Mouse (Mus musculus) hindbrain, postnatal 0 days (tissue): ENCODE results near the gene Padi1. TPM values are rescaled to one million over a fixed set of nuclear protein-coding genes. Genes with fewer than 3 reads are reported as not detected.
A peak's percentile ranks its signal among the peaks of the same experiment; 100 is the strongest.

Experiments used
- ATAC-seq: fragments of 200-750 bp; cut with Nextera tagmentation; 2 replicates; pipeline ENCODE4 v1.8.0; 2017; ENCODE audit warnings: mild to moderate bottlenecking, moderate TSS enrichment, moderate library complexity
- DNase-seq: peaks from one replicate; pipeline ENCODE4 v3.0.0-alpha.2; 2015; ENCODE audit warnings: low spot score
- H3K27ac ChIP-seq: fragments of 300-500 bp; sonication (generic); 2 replicates; pipeline ENCODE4 v1.5.1; 2014; ENCODE audit warnings: mild to moderate bottlenecking
- H3K27me3 ChIP-seq: fragments of 300-500 bp; sonication (generic); 2 replicates; pipeline ENCODE4 v1.6.1; 2014; ENCODE audit warnings: low read length, mixed read lengths; ENCODE audit not compliant: insufficient read depth
- H3K36me3 ChIP-seq: fragments of 300-500 bp; sonication (generic); 2 replicates; pipeline ENCODE4 v1.6.1; 2014; ENCODE audit warnings: low read length, mixed read lengths; ENCODE audit not compliant: insufficient read depth
- H3K4me1 ChIP-seq: fragments of 300-500 bp; sonication (generic); 2 replicates; pipeline ENCODE4 v1.6.1; 2014; ENCODE audit warnings: antibody characterized with exemption, low read length, mixed read lengths; ENCODE audit not compliant: insufficient read depth
- H3K4me2 ChIP-seq: fragments of 300-500 bp; sonication (generic); 2 replicates; pipeline ENCODE4 v1.6.1; 2014; ENCODE audit warnings: low read depth, mild to moderate bottlenecking, low read length, moderate library complexity, mixed read lengths
- H3K4me3 ChIP-seq: fragments of 300-500 bp; sonication (generic); 2 replicates; pipeline ENCODE4 v1.5.1; 2014; ENCODE audit warnings: low read length
- H3K9ac ChIP-seq: fragments of 300-500 bp; sonication (generic); replicated peaks from 2 replicates; pipeline ENCODE4 v1.6.1; 2014; ENCODE audit warnings: mild to moderate bottlenecking, low read length, moderate library complexity, mixed read lengths
- H3K9me3 ChIP-seq: fragments of 300-500 bp; sonication (generic); 2 replicates; pipeline ENCODE4 v1.6.1; 2016; ENCODE audit warnings: low read length, mixed read lengths
- CTCF ChIP-seq: IDR thresholded peaks from 2 replicates; pipeline ENCODE4 v1.5.1; 2016; ENCODE audit warnings: antibody characterized with exemption, control low read depth, low read depth
- WGBS: fragments of 180-500 bp; shearing (Covaris S2); extraction: QIAGEN DNeasy Blood & Tissue Kit; methylation state at CpG from one replicate; pipeline ENCODE4 v1.1.7; 2014; 5-methylcytosine and 5-hydroxymethylcytosine counted together
- polyA plus RNA-seq: library from polyadenylated mRNA; unstranded; fragments of >200 nt; fragmentation: Nextera tagmentation; extraction: Ambion mirVana; gene quantifications from 2 replicates; pipeline ENCODE4 v1.2.1, GENCODE M21; 2015
- total RNA-seq: library from RNA; depleted of rRNA; stranded (reverse); fragments of >200 nt; gene quantifications from 2 replicates; pipeline ENCODE4 v1.2.3, GENCODE M21; 2014

Padi1 gene
- total and polyA plus RNA-seq, 2 experiments from 2014 or later: not detected

DNA sequence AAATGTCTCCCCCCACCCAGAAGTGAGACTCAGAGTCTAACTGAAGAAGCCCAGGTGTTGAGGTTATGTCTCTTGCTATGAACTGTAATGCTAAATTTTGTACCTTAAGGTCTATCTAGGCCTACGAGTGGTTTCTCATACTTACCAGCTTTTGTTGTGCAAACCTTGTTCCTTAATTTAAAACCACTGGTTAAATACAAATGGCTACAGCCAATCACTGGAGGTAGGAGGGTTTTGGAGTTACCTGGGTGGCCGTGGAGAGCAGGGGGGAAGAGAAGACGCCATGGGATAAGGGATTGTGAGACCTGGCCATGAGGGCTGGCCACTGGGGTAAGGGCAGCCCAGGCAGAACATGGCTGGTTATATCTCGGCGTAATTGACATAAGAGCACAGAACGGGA is 57.3 kb downstream of the Padi1 start:
- 81% methylated on average over 6 of the region's 6 CpGs for WGBS
- Histone ChIP-seq H3K36me3 (no peaks in the 10 kb centered on the region), H3K4me1 (no peaks in the 10 kb centered on the region), H3K27me3 (no peaks in the 10 kb centered on the region), H3K27ac (no peak overlapping the region), H3K4me2 (no peak overlapping the region), H3K9ac (no peak overlapping the region), H3K9me3 (no peaks in the 10 kb centered on the region), H3K4me3 (no peak overlapping the region)
- no peak for TF ChIP-seq CTCF
- ATAC-seq: no peak
- DNase-seq: no peak

DNA sequence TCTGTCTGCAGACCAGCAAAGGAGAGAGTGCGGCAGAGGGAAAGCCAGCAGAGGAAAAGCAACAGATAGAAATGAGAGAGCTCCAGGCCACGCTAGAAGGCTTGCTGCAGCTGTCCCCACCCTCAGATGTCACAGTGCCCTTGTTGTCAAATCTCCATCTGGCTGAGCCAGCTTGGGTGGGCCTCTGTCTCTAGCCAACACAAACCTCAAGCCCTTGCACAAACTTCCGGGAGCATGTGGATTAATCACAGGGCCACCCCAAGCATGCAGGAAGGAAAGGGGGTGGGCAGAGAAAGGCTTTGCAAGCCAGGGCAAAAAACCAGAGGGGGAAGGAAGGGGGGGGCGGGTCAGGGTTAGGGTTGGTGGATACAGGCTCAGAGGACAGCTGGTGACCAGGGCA is 58.2 kb downstream of the Padi1 start:
- 75% methylated on average over 4 of the region's 4 CpGs for WGBS
- Histone ChIP-seq H3K4me2 (no peak overlapping the region), H3K4me3 (no peak overlapping the region), H3K9me3 (no peaks in the 10 kb centered on the region), H3K36me3 (no peaks in the 10 kb centered on the region), H3K9ac (no peak overlapping the region), H3K27ac (no peak overlapping the region), H3K4me1 (no peaks in the 10 kb centered on the region), H3K27me3 (no peaks in the 10 kb centered on the region)
- no peak for ATAC-seq
- no peak for DNase-seq
- no peak for TF ChIP-seq CTCF

DNA sequence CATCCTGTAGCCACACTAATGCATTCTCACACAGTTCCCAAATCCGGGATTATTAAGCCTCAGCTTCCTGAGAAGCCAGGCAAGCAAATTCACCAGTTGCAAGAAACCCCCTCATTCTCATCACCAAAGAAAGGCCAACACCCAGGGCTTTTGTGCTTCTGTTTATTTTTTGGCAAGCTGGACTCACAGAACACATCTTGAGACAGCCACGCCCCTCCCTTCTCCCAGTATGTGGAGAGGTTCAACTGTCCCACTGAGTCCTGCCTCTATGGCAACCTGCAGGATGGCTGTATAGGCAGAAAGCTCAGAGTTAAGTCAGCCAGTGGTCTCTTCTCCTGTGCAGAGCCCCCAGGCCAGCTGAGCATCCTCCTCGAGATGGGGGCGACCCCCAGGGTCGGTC is 60.4 kb downstream of the Padi1 start:
- Histone ChIP-seq H3K4me3 (no peak overlapping the region), H3K27me3 (no peaks in the 10 kb centered on the region), H3K36me3 (no peaks in the 10 kb centered on the region), H3K4me1 (no peaks in the 10 kb centered on the region), H3K9ac (no peak overlapping the region), H3K27ac (no peak overlapping the region), H3K9me3 (no peaks in the 10 kb centered on the region), H3K4me2 (no peak overlapping the region)
- 75% methylated on average over 5 of the region's 5 CpGs for WGBS
- TF ChIP-seq CTCF: no peak
- no peak for ATAC-seq
- DNase-seq: no peak

DNA sequence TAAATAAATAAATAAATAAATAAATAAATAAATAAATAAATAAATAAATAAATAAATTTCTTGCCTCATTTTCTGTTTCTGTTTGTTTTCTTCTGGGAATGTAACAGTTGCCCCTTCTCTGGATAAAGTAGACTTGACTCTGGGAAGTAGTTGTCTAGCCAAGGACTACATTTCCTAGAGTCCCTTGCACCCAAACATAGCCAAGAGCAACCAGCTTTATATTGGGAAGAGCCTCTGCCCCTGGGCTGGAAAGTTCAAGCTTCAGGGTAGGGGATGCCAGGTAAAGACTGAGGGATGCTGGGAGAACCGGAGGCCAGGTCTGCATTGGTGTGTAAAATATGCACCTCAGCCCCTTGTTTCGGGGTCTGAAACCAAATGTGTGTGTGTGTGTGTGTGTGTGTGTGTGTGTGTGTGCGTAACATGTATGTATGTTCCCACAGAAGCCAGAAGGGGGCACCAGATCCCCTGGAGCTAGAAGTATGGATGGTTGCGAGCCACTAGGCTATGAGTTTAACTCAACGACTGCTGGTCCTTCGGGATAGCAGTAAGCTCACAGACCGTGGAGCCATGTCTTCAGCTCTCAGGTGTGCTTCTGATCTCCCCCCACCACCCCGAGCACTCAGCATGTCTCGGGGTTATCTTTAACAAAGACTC is 61.2 kb downstream of the Padi1 start:
- no peak for DNase-seq
- Histone ChIP-seq H3K27ac (no peak overlapping the region), H3K9me3 (no peaks in the 10 kb centered on the region), H3K27me3 (no peaks in the 10 kb centered on the region), H3K9ac (no peak overlapping the region), H3K4me2 (no peak overlapping the region), H3K4me1 (no peaks in the 10 kb centered on the region), H3K36me3 (no peaks in the 10 kb centered on the region), H3K4me3 (no peak overlapping the region)
- no peak for ATAC-seq
- TF ChIP-seq CTCF: 0 out of 2 replicates have a peak, but pooled peaks have one; percentile 1
- 91% methylated on average over 9 of the region's 9 CpGs for WGBS

DNA sequence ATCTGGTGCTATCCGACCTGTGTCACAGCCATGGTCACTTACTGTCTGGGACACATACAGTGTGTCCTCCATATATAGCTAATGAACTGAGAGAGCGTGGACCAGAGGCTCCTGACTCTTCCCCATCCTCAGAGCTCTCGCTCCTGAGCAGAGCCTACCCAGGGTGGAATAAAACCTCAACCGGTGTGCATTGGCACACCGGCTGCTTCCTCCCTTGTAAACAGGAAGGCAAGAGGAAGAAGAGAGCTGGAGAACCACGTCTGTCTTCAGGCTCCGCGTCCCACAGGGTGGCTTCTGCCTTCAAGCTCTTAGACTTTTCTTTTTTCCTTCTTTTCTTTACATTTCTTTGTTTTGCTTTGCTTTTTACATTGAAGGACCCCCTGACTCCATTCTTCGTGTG is 62.8 kb downstream of the Padi1 start:
- no peaks in the 10 kb centered on the region for H3K4me1 ChIP-seq

DNA sequence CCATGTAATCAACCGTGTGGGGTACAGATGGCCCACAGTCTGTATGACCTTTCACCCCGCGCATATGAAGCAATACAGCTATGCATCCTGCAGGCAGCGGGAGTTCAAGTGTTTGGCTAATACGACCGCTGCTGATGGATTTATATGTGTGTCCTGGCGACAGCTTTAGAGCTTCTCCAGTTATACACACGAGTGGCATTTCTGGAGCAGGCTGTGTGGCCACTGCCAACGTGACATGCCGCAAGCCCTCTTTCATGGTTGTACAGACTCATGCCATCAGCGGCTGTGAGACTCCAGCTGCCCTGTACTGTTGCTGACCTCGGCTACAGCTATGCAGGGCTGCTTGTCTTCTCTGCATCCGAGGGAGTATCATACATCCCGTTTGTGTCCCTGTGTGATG is 65.1 kb downstream of the Padi1 start:
- H3K4me2 ChIP-seq: no peak overlapping the region
- H3K9me3 ChIP-seq: no peaks in the 10 kb centered on the region
- no peaks in the 10 kb centered on the region for H3K4me1 ChIP-seq
- no peaks in the 10 kb centered on the region for H3K36me3 ChIP-seq
- H3K4me3 ChIP-seq: no peak overlapping the region
- ATAC-seq (no peak), DNase-seq (peak; percentile 6)
- H3K27ac ChIP-seq: no peak overlapping the region
- no peaks in the 10 kb centered on the region for H3K27me3 ChIP-seq
- H3K9ac ChIP-seq: no peak overlapping the region
- 76% methylated on average over 14 of the region's 14 CpGs for WGBS
- TF ChIP-seq CTCF: no peak

More for the DNA sequence above, 62.8 kb downstream of the Padi1 start:
- H3K36me3 ChIP-seq: no peaks in the 10 kb centered on the region
- H3K9me3 ChIP-seq: no peaks in the 10 kb centered on the region
- H3K4me2 ChIP-seq: no peak overlapping the region
- ATAC-seq: no peak
- no peak overlapping the region for H3K4me3 ChIP-seq
- H3K9ac ChIP-seq: no peak overlapping the region
- no peak overlapping the region for H3K27ac ChIP-seq
- DNase-seq: no peak
- H3K27me3 ChIP-seq: no peaks in the 10 kb centered on the region
- TF ChIP-seq CTCF: no peak
- 92% methylated on average over 9 of the region's 9 CpGs for WGBS

DNA sequence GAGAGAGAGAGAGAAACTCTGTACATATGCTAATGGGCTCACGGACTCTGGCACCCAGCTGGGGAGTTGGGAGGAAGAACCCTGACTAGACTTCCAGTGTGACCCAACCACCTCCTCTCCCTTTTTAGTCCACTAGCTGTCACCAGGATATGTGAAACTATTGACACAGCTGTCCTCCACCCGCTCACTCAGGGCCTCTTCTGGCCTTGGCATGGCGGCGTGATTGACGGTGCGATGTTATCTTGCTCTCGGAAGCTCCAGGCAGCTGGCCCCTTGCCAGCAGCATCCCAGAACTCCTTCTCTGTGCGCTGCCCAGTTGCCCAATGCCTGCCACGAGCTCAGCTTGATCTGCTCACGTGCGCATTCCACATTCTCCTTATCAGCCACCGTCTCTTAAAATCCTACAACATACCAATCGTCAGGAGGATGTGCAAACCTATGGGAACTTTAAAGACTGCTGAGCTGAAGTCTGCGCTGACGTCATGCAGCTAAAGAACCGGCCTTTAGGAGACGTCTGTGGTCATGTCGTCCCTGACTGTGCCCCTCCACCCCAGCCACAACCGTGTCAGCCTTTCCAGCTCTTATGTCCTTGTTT is 65.7 kb downstream of the Padi1 start:
- 29% methylated on average over 19 of the region's 19 CpGs for WGBS
- H3K4me1 ChIP-seq: no peaks in the 10 kb centered on the region

More for the DNA sequence above, 65.7 kb downstream of the Padi1 start:
- Histone ChIP-seq H3K36me3 (no peaks in the 10 kb centered on the region), H3K27ac (no peak overlapping the region), H3K9ac (no peak overlapping the region), H3K27me3 (no peaks in the 10 kb centered on the region), H3K4me3 (no peak overlapping the region), H3K9me3 (no peaks in the 10 kb centered on the region), H3K4me2 (no peak overlapping the region)
- DNase-seq (peak; percentile 56), ATAC-seq (no peak)
- TF ChIP-seq CTCF: no peak
